Mouse (Mus musculus): Measurements from ENCODE around the gene Tmem220. TPM values are rescaled to one million over a fixed set of nuclear protein-coding genes. Genes with fewer than 3 reads are reported as not detected.
A peak's percentile ranks its signal among the peaks of the same experiment; 100 is the strongest.

The Tmem220 gene
- polyA plus RNA-seq, 1 experiment, result 7.8 TPM

GRCm38 (mm10) chr11:67036229-67036628 lies 11.3 kb downstream of the Tmem220 start:
- H3K4me3 ChIP-seq (ENCODE audit: insufficient read depth, low read depth, low read length), result no peak overlapping the region
- H3K4me1 ChIP-seq (ENCODE audit: control insufficient read depth, insufficient read depth, insufficient read length, low read length), result no peaks in the 10 kb centered on the region
- no peak overlapping the region for H3K27ac ChIP-seq (replicated peaks; ENCODE audit: low read depth, low read length)

- no peaks in the 10 kb centered on the region for H3K4me1 ChIP-seq (ENCODE audit: control insufficient read depth, insufficient read depth, insufficient read length, low read length)
- no peak overlapping the region for H3K27ac ChIP-seq (replicated peaks; ENCODE audit: low read depth, low read length)
- H3K4me3 ChIP-seq (ENCODE audit: insufficient read depth, low read depth, low read length), result no peak overlapping the region
Measured at GRCm38 (mm10) chr11:67036892-67037291, 11.9 kb downstream of the Tmem220 start.

- Histone ChIP-seq H3K4me1 (ENCODE audit: control insufficient read depth, insufficient read depth, insufficient read length, low read length) (no peaks in the 10 kb centered on the region), H3K4me3 (ENCODE audit: insufficient read depth, low read depth, low read length) (no peak overlapping the region), H3K27ac (replicated peaks; ENCODE audit: low read depth, low read length) (no peak overlapping the region)
Measured at GRCm38 (mm10) chr11:67039799-67040198, 14.8 kb downstream of the Tmem220 start.

- no peak overlapping the region for H3K4me3 ChIP-seq (ENCODE audit: insufficient read depth, low read depth, low read length)
- H3K4me1 ChIP-seq (ENCODE audit: control insufficient read depth, insufficient read depth, insufficient read length, low read length), result no peaks in the 10 kb centered on the region
- no peak overlapping the region for H3K27ac ChIP-seq (replicated peaks; ENCODE audit: low read depth, low read length)
Measured at GRCm38 (mm10) chr11:67040483-67040882, 15.5 kb downstream of the Tmem220 start.

- H3K4me1 ChIP-seq (ENCODE audit: control insufficient read depth, insufficient read depth, insufficient read length, low read length), result peaks cover 5% of the 10 kb centered on the region; the same call in 1 of the 2 replicates
- no peak overlapping the region for H3K4me3 ChIP-seq (ENCODE audit: insufficient read depth, low read depth, low read length)
- H3K27ac ChIP-seq (replicated peaks; ENCODE audit: low read depth, low read length), result no peak overlapping the region
Measured at GRCm38 (mm10) chr11:67043007-67043406, 18.1 kb downstream of the Tmem220 start.

- no peak overlapping the region for H3K4me3 ChIP-seq (ENCODE audit: insufficient read depth, low read depth, low read length)
- no peak overlapping the region for H3K27ac ChIP-seq (replicated peaks; ENCODE audit: low read depth, low read length)
- H3K4me1 ChIP-seq (ENCODE audit: control insufficient read depth, insufficient read depth, insufficient read length, low read length), result peaks cover 10% of the 10 kb centered on the region
Measured at GRCm38 (mm10) chr11:67044959-67045358, 20.0 kb downstream of the Tmem220 start.

GRCm38 (mm10) chr11:67047199-67047598 lies 22.2 kb downstream of the Tmem220 start:
- Histone ChIP-seq H3K4me3 (ENCODE audit: insufficient read depth, low read depth, low read length) (no peak overlapping the region), H3K4me1 (ENCODE audit: control insufficient read depth, insufficient read depth, insufficient read length, low read length) (peaks cover 10% of the 10 kb centered on the region), H3K27ac (replicated peaks; ENCODE audit: low read depth, low read length) (no peak overlapping the region)

GRCm38 (mm10) chr11:67048496-67048895 lies 23.5 kb downstream of the Tmem220 start:
- no peak overlapping the region for H3K4me3 ChIP-seq (ENCODE audit: insufficient read depth, low read depth, low read length)
- no peak overlapping the region for H3K27ac ChIP-seq (replicated peaks; ENCODE audit: low read depth, low read length)

GRCm38 (mm10) chr11:67049256-67049655 lies 24.3 kb downstream of the Tmem220 start:
- no peak overlapping the region for H3K27ac ChIP-seq (replicated peaks; ENCODE audit: low read depth, low read length)
- peaks cover 10% of the 10 kb centered on the region for H3K4me1 ChIP-seq (ENCODE audit: control insufficient read depth, insufficient read depth, insufficient read length, low read length)
- H3K4me3 ChIP-seq (ENCODE audit: insufficient read depth, low read depth, low read length), result no peak overlapping the region

More at GRCm38 (mm10) chr11:67048496-67048895, 23.5 kb downstream of the Tmem220 start:
- peaks cover 10% of the 10 kb centered on the region for H3K4me1 ChIP-seq (ENCODE audit: control insufficient read depth, insufficient read depth, insufficient read length, low read length)

GRCm38 (mm10) chr11:67051676-67052320 lies 26.8 kb downstream of the Tmem220 start:
- H3K4me1 ChIP-seq (ENCODE audit: control insufficient read depth, insufficient read depth, insufficient read length, low read length), result peaks cover 7% of the 10 kb centered on the region
- H3K4me3 ChIP-seq (ENCODE audit: insufficient read depth, low read depth, low read length), result peak overlapping the region; percentile 83
- peak overlapping the region; percentile 79 for H3K27ac ChIP-seq (replicated peaks; ENCODE audit: low read depth, low read length)

GRCm38 (mm10) chr11:67052321-67052952 lies 27.5 kb downstream of the Tmem220 start, which contains the start of the genes Adprm and Sco1:
Adprm (minus strand) TSS chr11:67052594.
Sco1 (plus strand) TSS chr11:67052670.
- Histone ChIP-seq H3K27ac (replicated peaks; ENCODE audit: low read depth, low read length) (peak within 1 kb of the TSS; percentile 79), H3K4me3 (ENCODE audit: insufficient read depth, low read depth, low read length) (peak within 1 kb of the TSS; percentile 83), H3K4me1 (ENCODE audit: control insufficient read depth, insufficient read depth, insufficient read length, low read length) (peaks cover 7% of the 10 kb centered on the region)

- Histone ChIP-seq H3K4me3 (ENCODE audit: insufficient read depth, low read depth, low read length) (no peak overlapping the region), H3K4me1 (ENCODE audit: control insufficient read depth, insufficient read depth, insufficient read length, low read length) (no peaks in the 10 kb centered on the region), H3K27ac (replicated peaks; ENCODE audit: low read depth, low read length) (no peak overlapping the region)
Measured at GRCm38 (mm10) chr11:67054754-67055365, 29.9 kb downstream of the Tmem220 start.

- H3K4me1 ChIP-seq (ENCODE audit: control insufficient read depth, insufficient read depth, insufficient read length, low read length), result no peaks in the 10 kb centered on the region
- no peak overlapping the region for H3K27ac ChIP-seq (replicated peaks; ENCODE audit: low read depth, low read length)
- no peak overlapping the region for H3K4me3 ChIP-seq (ENCODE audit: insufficient read depth, low read depth, low read length)
Measured at GRCm38 (mm10) chr11:67061311-67061710, 36.4 kb downstream of the Tmem220 start.

GRCm38 (mm10) chr11:67062726-67063125 lies 37.8 kb downstream of the Tmem220 start:
- Histone ChIP-seq H3K4me3 (ENCODE audit: insufficient read depth, low read depth, low read length) (no peak overlapping the region), H3K4me1 (ENCODE audit: control insufficient read depth, insufficient read depth, insufficient read length, low read length) (no peaks in the 10 kb centered on the region), H3K27ac (replicated peaks; ENCODE audit: low read depth, low read length) (no peak overlapping the region)

- Histone ChIP-seq H3K27ac (replicated peaks; ENCODE audit: low read depth, low read length) (no peak overlapping the region), H3K4me1 (ENCODE audit: control insufficient read depth, insufficient read depth, insufficient read length, low read length) (no peaks in the 10 kb centered on the region), H3K4me3 (ENCODE audit: insufficient read depth, low read depth, low read length) (no peak overlapping the region)
Measured at GRCm38 (mm10) chr11:67067741-67068140, 42.8 kb downstream of the Tmem220 start.

Data from brown adipose tissue, adult 24 weeks (tissue).